Mouse (Mus musculus) limb, embryonic 12.5 days (tissue): Measurements from ENCODE around the gene Ezr. TPM values are rescaled to one million over a fixed set of nuclear protein-coding genes. Genes with fewer than 3 reads are reported as not detected.

ENCODE experiments used
- ATAC-seq: fragments of 200-750 bp; cut with Nextera tagmentation; 2 replicates; pipeline ENCODE4 v1.8.0; 2017; ENCODE audit warnings: low read depth, moderate TSS enrichment; ENCODE audit not compliant: insufficient number of reproducible peaks, insufficient read depth, low FRiP score, low TSS enrichment
- H3K27ac ChIP-seq: fragments of 300-500 bp; sonication (generic); 2 replicates; pipeline ENCODE4 v1.5.1; 2016; ENCODE audit warnings: mild to moderate bottlenecking, moderate library complexity
- H3K27me3 ChIP-seq: fragments of 300-500 bp; sonication (generic); 2 replicates; pipeline ENCODE4 v1.6.1; 2016; ENCODE audit warnings: mild to moderate bottlenecking, moderate library complexity
- H3K36me3 ChIP-seq: fragments of 300-500 bp; sonication (generic); 2 replicates; pipeline ENCODE4 v1.6.1; 2016; ENCODE audit warnings: mild to moderate bottlenecking, moderate library complexity
- H3K4me1 ChIP-seq: fragments of 300-500 bp; sonication (generic); replicated peaks from 2 replicates; pipeline ENCODE4 v1.6.1; 2016
- H3K4me2 ChIP-seq: fragments of 300-500 bp; sonication (generic); 2 replicates; pipeline ENCODE4 v1.6.1; 2016; ENCODE audit warnings: mild to moderate bottlenecking, moderate library complexity
- H3K4me3 ChIP-seq: fragments of 300-500 bp; sonication (generic); replicated peaks from 2 replicates; pipeline ENCODE4 v1.5.1; 2016; ENCODE audit warnings: mild to moderate bottlenecking
- H3K9ac ChIP-seq: fragments of 300-500 bp; sonication (generic); replicated peaks from 2 replicates; pipeline ENCODE4 v1.6.1; 2016; ENCODE audit warnings: mild to moderate bottlenecking, moderate library complexity
- H3K9me3 ChIP-seq: fragments of 300-500 bp; sonication (generic); 2 replicates; pipeline ENCODE4 v1.6.1; 2016; ENCODE audit warnings: mild to moderate bottlenecking, moderate library complexity
- WGBS: fragments of 180-500 bp; shearing (Covaris S2); methylation state at CpG from one replicate; pipeline ENCODE4 v1.1.7; 2016; 5-methylcytosine and 5-hydroxymethylcytosine counted together
- polyA plus RNA-seq: library from polyadenylated mRNA; unstranded; fragments of >200 nt; fragmentation: Nextera tagmentation; extraction: Ambion mirVana; gene quantifications from 2 replicates; pipeline ENCODE4 v1.2.1, GENCODE M21; 2016

Ezr gene
- polyA plus RNA-seq, 1 experiment from 2014 or later = 40.1 TPM

- Histone ChIP-seq H3K27me3 (peaks cover 2% of the 10 kb centered on the region; the same call in 1 of the 2 replicates), H3K36me3 (no peaks in the 10 kb centered on the region), H3K4me1 (no peaks in the 10 kb centered on the region; the same call in 1 of the 2 replicates), H3K4me2 (no peak overlapping the region), H3K9ac (no peak overlapping the region), H3K9me3 (no peaks in the 10 kb centered on the region), H3K4me3 (no peak overlapping the region), H3K27ac (no peak overlapping the region)
- no peak for ATAC-seq
These were observed 6.5 kb upstream of the Ezr start for GRCm38 (mm10) chr17:6789103-6789502.

DNA sequence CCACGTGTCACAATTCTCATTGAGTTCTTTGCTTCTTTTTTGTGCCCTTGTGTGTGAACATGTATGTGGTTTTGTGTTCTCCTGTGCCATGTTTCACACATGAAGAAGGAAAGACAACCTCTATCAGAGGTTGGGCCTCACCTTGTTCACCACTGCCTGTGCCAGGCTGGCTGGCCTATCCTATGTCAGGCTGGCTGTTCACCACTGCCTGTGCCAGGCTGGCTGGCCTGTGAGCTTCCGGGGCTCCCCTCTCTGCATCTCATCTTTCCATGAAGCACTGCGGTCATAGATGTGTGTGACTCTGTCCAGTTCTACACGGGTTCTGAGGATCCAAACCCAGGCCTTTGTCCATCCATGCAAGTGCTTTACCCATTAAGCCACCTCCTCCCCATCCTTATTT lies 4.7 kb upstream of the Ezr start:
- no peaks in the 10 kb centered on the region for H3K9me3 ChIP-seq
- no peak for ATAC-seq
- H3K36me3 ChIP-seq = no peaks in the 10 kb centered on the region
- WGBS = 84% methylated on average over 4 of the region's 4 CpGs
- H3K4me1 ChIP-seq = peaks cover 2% of the 10 kb centered on the region
- H3K4me2 ChIP-seq = no peak overlapping the region
- H3K9ac ChIP-seq = no peak overlapping the region
- no peak overlapping the region for H3K4me3 ChIP-seq
- no peak overlapping the region for H3K27ac ChIP-seq
- H3K27me3 ChIP-seq = peaks cover 7% of the 10 kb centered on the region

GRCm38 (mm10) chr17:6783756-6784357 lies 1.3 kb upstream of the Ezr start:
- Histone ChIP-seq H3K9me3 (no peaks in the 10 kb centered on the region), H3K4me3 (peak overlapping the region; percentile 79), H3K27me3 (peaks cover 31% of the 10 kb centered on the region), H3K4me2 (peak overlapping the region; percentile 88), H3K36me3 (no peaks in the 10 kb centered on the region), H3K4me1 (peaks cover 23% of the 10 kb centered on the region), H3K27ac (no peak overlapping the region), H3K9ac (peak overlapping the region; percentile 77)
- ATAC-seq = no peak
- 53% methylated on average over 10 of the region's 10 CpGs for WGBS

GRCm38 (mm10) chr17:6783006-6783661 lies 550 bp upstream of the Ezr start:
- Histone ChIP-seq H3K27me3 (peaks cover 31% of the 10 kb centered on the region), H3K9ac (peak overlapping the region; percentile 77), H3K4me2 (peak overlapping the region; percentile 88), H3K4me3 (peak overlapping the region; percentile 79), H3K9me3 (no peaks in the 10 kb centered on the region), H3K27ac (peak overlapping the region; percentile 86), H3K4me1 (peaks cover 27% of the 10 kb centered on the region), H3K36me3 (no peaks in the 10 kb centered on the region)
- WGBS = under 1% methylated on average over 54 of the region's 58 CpGs
- ATAC-seq = peak; percentile 52

DNA sequence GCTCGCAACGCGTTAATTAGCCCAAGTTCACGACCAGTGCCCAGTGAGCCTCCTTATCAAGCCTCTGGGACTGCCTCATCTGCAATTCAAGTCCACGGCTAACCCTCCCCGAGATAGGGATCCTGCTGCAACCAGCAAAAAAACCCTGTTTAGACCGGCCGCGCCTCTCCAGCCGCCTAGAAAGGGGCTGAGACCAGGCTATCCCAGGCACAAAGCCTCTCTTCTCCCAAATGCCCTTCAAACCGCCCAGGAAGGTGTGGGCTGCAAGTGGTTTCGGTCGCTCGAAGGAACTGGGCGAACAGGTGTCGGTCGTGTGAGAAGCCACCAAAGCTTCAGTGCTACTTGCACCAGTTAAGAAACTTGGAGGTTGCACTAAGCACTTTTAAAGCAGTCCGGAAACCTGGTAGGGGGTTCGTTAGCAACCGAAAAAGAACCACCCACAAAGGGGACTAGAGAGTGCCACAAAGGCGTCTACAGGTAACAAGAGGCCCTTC lies 504 bp downstream of the Ezr start:
- Histone ChIP-seq H3K36me3 (no peaks in the 10 kb centered on the region), H3K27me3 (peaks cover 31% of the 10 kb centered on the region), H3K4me2 (peak overlapping the region; percentile 88), H3K9ac (peak overlapping the region; percentile 77), H3K27ac (peak overlapping the region; percentile 86; the same call in 1 of the 2 replicates), H3K9me3 (no peaks in the 10 kb centered on the region), H3K4me3 (peak overlapping the region; percentile 79), H3K4me1 (peaks cover 34% of the 10 kb centered on the region)
- no peak for ATAC-seq
- 1% methylated on average over 21 of the region's 21 CpGs for WGBS

GRCm38 (mm10) chr17:6781273-6781672 lies 1.3 kb downstream of the Ezr start:
- Histone ChIP-seq H3K4me2 (peak overlapping the region; percentile 88), H3K4me1 (peaks cover 42% of the 10 kb centered on the region), H3K36me3 (no peaks in the 10 kb centered on the region), H3K27ac (no peak overlapping the region), H3K9me3 (no peaks in the 10 kb centered on the region), H3K27me3 (peaks cover 31% of the 10 kb centered on the region), H3K9ac (no peak overlapping the region), H3K4me3 (no peak overlapping the region)
- 53% methylated on average over 6 of the region's 6 CpGs for WGBS
- no peak for ATAC-seq

DNA sequence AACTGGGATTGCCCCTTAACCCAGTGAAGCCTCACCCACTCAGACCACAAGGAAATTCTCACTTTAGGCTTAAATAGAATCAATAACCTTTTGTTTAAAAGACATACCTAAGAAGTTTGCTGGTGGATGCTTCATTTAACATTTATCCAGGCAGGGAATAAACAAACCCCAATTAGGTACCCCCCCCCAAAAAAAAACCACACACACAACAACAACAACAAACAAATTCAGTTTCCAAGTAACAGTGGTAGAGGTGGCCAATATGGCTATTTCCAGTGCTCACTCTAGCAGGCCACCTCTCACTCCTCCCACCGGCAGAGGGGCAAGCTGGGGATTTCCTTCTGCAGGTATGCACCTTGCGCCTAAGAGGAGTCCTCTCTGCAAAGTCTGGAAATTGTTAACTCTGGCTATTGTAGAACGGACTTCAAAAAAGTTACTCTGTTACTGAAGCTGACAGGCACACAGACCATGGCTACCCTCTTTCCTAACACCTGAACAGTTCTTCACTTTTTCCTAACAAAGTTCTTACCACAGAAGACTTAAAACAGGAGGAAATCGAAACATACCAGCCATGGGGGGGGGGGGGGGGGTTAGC lies 2.0 kb downstream of the Ezr start:
- no peak overlapping the region for H3K27ac ChIP-seq
- peak overlapping the region; percentile 88; the same call in 1 of the 2 replicates for H3K4me2 ChIP-seq
- ATAC-seq = no peak
- H3K4me1 ChIP-seq = peaks cover 47% of the 10 kb centered on the region
- no peaks in the 10 kb centered on the region for H3K36me3 ChIP-seq
- no peaks in the 10 kb centered on the region for H3K9me3 ChIP-seq
- no peak overlapping the region for H3K4me3 ChIP-seq
- 62% methylated on average over 4 of the region's 4 CpGs for WGBS
- H3K27me3 ChIP-seq = peaks cover 31% of the 10 kb centered on the region
- H3K9ac ChIP-seq = no peak overlapping the region

DNA sequence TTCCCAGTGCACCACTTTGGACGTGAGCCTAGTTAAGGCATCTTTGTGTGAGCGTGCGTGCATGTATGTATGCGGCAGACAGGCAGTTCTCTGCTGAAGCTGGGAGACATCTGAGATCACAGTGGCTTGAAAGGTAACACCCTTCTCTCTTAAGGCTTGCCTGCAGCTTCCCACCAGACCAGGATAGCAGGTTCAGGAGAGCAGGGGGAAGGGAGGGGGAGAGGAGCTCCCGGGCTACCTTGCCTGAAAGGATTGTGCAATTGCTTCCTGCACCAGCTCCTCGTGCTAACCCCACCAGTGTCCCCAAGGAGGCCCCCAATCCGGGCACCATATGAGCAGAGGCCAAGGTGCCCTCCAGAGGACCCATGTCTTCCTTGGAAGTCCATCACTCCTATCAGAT lies 3.0 kb downstream of the Ezr start:
- no peak for ATAC-seq
- Histone ChIP-seq H3K36me3 (no peaks in the 10 kb centered on the region), H3K4me3 (no peak overlapping the region; the same call in 1 of the 2 replicates), H3K4me1 (peaks cover 48% of the 10 kb centered on the region), H3K27me3 (peaks cover 31% of the 10 kb centered on the region), H3K4me2 (peak overlapping the region; percentile 79), H3K9ac (no peak overlapping the region), H3K27ac (peak overlapping the region; percentile 41; the same call in 1 of the 2 replicates), H3K9me3 (no peaks in the 10 kb centered on the region)
- WGBS = 11% methylated on average over 7 of the region's 7 CpGs

DNA sequence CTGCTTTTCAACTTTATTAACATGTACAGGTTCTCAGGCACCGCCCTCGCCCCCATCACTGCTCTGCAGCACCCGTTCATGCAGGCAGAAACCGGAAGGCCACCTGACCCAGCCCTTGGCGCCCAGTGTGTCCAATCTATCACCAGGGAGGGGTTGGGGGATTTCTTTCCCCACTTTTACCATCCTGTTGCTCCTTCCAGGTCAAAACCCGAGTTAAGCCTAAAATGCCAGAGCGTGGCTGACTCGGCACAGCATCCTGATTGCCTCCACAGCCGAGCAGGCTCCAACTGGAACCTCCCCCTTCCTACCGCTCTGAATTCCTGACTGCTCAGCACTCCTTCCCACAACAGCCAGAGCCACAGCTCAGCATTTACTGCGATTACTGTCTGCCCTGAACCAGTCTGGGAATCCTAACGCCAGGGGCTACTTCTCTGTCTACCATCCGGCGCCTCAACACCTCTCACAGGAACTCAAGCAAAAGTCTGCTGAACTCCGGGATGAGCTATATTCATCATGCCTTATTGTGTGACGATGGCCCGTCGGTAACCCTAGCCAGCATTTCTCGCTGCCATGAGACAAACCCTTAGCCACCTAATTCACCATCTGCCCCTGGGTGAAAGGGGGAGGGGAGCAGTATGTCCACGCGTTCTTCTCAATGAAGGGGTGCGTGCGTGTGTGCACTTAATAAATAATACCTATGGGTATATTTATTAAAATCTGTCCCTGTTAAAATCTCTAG lies 3.6 kb downstream of the Ezr start:
- no peaks in the 10 kb centered on the region for H3K9me3 ChIP-seq
- no peaks in the 10 kb centered on the region for H3K36me3 ChIP-seq
- 4% methylated on average over 23 of the region's 23 CpGs for whole genome bisulfite sequencing
- H3K27ac ChIP-seq = peak overlapping the region; percentile 84
- peak overlapping the region; percentile 44 for H3K4me3 ChIP-seq
- H3K4me2 ChIP-seq = peak overlapping the region; percentile 79
- peak overlapping the region; percentile 42; the same call in 1 of the 2 replicates for H3K9ac ChIP-seq
- H3K27me3 ChIP-seq = peaks cover 31% of the 10 kb centered on the region
- peak; percentile 63; the same call in 1 of the 2 replicates for ATAC-seq
- H3K4me1 ChIP-seq = peaks cover 48% of the 10 kb centered on the region

- Histone ChIP-seq H3K4me1 (peaks cover 50% of the 10 kb centered on the region), H3K27ac (peak overlapping the region; percentile 84), H3K4me2 (peak overlapping the region; percentile 79), H3K9ac (peak overlapping the region; percentile 42; the same call in 1 of the 2 replicates), H3K9me3 (no peaks in the 10 kb centered on the region), H3K36me3 (no peaks in the 10 kb centered on the region), H3K4me3 (peak overlapping the region; percentile 44), H3K27me3 (peaks cover 31% of the 10 kb centered on the region)
- no peak for ATAC-seq
- under 1% methylated on average over 9 of the region's 9 CpGs for WGBS
These were observed 4.3 kb downstream of the Ezr start for GRCm38 (mm10) chr17:6778332-6778683.
